Mouse (Mus musculus) CH12F3 (cell line): ENCODE data around the gene Aqp12.

ENCODE experiments used
- in situ Hi-C: fragments of 300-500 bp; cut with MboI; formaldehyde crosslinking; loops from 2 replicates; pipeline ENCODE4 v1.14.3; 2020; ENCODE audit warnings: low sequenced_read_pairs

Gene Aqp12

DNA sequence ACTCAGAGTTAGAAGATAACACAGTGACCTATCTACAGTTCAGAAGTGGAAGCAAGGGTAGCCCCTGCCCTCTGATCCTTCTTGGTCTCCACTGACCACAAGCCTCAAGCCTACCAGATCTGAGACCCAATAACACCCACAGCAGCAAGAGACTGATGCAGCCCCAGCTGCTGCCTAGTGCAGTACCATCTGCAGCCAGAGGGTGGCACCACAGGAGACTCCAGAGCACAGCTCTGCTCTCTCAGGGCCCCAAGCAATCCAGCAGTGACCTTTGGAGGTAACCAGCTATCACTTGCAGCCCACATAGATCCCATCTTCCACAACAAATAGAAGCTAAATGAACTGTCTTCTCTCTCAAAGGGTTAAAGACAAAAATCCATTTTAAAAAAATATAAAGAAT lies 8.3 kb downstream of the Aqp12 start:
- in situ Hi-C loops, result no loop called here

DNA sequence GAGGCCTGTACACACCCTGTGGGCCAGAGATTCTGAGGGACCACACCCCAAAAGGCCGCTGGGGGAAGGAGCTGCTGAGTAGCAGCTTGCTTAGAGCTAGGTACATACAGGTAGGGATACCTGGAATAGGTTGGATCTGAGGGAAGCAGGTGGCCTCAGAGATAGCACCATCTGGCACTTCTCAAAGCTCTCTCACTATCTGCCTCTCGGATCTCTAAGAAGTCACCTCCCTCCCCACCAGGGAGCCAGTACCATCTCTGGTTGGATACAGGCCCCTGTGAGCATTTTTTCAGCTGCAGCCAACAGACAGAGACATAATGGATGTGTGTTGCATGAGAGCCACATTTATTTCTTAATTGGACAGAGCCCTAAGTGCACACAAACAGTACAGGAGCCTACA lies 9.0 kb downstream of the Aqp12 start:
- in situ Hi-C loops, result no loop called here

DNA sequence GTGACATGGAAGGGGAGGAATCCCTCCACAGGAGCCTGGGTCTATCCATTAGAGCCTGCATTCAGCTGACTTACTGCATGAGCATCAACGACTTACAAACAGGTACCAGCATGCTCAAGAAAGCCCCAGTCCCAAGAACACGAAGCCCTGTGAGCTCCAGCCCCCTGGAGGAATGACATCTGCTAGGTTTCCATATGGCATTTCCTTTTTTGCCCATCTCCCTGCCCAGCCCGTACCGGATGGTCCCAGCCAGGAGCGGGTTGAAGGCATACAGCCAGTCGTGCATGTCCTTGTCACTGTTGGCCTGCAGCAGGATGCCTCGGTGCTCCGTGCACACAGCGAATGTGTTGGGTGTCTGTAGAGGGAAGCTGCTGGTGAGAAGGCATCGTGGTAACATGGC lies 12.6 kb downstream of the Aqp12 start:
- in situ Hi-C loops, result no loop called here

DNA sequence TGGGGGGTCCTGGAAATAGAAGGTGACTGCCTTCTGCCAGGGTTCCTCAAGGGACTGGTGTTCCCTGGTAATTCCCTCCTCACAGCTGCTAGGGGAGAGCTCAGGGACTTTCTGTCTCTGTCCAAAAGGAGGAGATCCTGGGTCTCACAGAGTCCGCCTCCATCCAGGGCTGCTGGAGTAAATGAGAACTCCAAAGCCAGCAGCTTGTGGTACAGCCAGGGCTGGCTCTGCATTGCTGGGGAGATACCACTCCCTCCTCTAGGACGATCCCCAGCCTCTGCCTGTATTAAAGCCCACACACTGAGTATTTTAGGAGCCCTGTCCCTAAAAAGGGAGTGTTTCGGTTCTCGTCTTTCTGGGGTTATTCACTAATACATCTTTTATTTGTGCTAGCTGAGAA lies 14.5 kb downstream of the Aqp12 start:
- in situ Hi-C loops, result no loop called here

DNA sequence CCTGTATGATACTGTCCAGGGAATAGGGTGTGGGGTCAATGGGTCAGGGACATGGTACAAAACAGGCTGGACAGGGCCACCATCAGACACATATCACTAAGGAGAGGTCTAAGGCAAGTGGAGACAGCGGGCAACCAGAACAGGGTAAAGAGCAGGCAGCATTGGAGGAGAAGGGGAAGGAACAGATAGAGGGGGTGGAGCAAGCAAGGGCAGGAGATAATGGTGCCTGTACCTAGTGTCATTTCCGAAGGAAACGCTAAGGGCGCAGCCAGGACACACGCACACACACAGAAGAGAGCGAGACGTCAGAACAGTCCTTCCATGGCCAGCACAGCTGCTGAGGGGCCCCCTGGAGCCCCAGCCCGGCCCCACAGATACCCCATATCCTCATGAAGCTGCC lies 20.5 kb downstream of the Aqp12 start:
- in situ Hi-C loops, result no loop called here

DNA sequence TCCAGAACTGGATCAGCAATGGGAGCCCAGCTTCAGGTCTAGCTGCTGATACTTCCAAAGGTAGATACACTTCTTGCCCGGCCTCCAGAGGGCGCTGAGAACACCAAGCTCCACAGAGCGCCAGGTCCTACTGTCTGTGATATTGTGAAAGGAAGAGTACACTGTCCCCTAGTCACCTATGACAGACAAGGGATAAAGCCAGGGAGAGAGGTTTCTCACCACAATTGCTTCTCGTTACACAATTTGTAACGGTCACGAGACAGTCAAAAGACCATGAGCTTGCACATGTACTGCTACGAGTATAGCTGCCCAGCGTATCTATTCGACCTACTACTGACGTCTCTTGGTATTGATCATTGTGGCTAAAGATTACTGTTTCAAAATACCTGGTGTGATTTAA lies 23.3 kb downstream of the Aqp12 start:
- in situ Hi-C loops, result no loop called here

DNA sequence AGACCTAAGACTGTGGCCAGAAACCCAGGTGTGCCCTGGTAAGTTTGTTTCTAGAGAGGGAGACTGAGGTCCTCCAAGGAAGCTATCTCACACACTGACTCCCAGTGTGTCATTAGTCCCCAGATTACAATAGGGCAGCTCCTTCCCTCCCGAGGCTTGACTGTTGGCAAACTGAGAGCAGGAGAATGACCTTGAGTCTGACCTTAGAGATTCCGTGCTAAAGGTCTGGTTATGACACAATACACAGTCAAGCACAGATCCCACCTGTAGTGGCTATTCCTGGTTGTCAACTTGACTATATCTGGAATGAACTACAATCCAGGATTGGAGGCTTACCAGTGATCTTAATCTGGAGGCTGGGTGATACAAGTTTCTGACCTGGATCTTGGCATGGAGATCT lies 23.9 kb downstream of the Aqp12 start:
- in situ Hi-C loops, result no loop called here

DNA sequence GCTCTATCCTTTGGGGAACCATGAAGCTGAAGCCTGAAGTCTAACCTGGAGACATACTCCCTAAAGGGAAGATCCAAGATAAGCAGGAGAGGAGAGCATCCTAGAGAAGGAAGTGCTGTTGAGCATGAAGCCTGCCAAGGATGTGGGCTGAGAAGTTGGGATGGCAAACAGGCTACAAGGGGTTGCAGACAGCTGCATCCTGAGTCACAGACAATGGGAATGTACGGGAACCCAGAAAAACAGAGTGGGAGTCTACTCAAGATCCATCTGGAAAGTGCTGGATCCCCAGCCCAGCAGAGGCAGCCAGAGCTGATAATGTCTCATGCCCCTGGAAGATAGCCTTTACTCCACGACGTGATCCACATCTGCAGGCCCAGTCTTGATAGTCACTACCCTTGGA lies 25.1 kb downstream of the Aqp12 start:
- in situ Hi-C loops, result no loop called here

DNA sequence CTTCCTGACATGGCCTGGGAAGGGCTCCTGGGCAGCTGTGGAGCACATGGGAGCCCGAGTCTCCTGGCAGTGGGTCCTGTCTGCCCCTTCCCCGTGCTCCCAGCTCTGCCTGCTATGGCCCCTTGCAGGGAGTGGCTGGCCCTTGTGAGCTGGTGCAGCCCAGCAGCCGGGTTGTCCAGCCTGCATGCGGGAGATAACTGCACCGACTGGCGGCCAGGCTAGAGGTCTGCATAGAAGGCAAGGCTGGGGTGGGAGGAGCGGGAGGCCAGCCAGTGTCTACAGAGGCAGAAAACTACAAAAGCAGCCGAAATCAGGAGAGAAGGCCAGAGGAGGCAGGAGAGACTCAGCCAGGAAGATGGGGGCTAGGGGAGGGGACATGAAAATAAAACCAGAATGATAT lies 27.9 kb downstream of the Aqp12 start:
- in situ Hi-C loops, result no loop called here

DNA sequence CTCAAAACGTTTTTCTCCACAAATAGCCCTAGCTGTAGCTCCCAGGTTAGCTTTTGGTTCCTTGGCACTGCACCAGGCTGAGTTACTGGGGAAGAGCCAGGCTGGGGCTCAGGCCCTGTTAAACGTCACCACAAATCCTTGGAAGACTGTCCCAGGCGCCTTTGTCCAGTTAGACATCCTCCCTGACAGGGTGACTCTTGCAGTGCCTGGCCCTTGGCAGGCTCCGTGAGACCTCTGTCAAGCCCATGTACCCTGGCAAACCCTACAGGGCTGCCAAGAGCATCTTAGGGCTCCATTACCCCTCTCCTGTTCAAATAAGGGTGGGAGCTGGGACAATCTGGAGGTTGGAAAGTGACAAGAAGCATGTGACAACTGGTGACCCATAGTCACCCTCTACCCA lies 29.8 kb downstream of the Aqp12 start:
- in situ Hi-C loops, result no loop called here

DNA sequence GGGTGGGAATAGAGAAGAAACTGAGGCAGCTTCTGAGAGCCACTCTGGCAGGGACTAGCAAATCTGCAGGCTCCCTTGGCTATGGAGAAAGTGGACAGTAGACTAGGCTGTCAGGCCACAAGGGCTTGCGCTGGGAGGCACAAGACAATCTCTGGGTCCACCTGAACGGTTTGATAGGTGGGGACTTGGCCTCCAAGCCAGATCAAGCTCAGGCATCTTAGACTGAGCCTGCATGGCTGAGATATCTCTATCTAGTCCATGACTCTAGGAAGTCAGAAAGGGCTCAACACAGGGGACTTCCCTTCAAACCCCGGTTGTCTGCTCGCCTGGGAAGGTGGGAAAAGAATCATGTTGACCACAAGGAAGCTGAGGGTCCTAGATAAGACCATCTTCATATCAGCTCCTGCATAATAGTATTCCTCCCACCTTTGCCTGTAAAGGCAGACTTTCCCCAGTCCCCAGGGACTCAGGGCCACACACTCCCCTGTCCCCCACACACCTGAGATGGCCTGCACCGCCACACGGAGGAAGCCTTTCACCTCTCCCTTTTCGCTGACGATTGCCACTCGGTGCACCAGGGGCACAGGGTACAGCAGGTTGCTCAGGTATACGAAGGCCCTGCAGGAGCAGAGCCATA lies 40.1 kb downstream of the Aqp12 start:
- in situ Hi-C loops, result no loop called here

DNA sequence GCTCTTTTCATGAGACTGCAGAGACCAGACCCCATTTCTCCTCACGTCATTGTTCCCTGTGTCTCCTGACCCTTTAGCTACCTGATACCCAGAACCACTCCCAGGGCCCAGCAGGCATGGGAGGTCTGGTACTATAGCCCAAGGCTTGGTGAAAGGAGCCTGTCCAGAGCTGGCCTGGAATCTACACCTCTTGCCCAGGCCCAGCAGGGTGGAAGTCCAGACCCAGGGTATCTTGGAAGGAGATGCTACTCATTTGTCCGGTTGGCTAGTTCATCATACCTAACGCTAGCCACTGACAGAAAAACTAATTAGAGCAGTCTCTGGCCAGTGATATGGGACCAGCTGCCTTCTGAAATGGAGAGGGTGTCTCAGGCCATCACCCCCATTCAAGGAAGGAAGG lies 43.9 kb downstream of the Aqp12 start:
- in situ Hi-C loops, result no loop called here

DNA sequence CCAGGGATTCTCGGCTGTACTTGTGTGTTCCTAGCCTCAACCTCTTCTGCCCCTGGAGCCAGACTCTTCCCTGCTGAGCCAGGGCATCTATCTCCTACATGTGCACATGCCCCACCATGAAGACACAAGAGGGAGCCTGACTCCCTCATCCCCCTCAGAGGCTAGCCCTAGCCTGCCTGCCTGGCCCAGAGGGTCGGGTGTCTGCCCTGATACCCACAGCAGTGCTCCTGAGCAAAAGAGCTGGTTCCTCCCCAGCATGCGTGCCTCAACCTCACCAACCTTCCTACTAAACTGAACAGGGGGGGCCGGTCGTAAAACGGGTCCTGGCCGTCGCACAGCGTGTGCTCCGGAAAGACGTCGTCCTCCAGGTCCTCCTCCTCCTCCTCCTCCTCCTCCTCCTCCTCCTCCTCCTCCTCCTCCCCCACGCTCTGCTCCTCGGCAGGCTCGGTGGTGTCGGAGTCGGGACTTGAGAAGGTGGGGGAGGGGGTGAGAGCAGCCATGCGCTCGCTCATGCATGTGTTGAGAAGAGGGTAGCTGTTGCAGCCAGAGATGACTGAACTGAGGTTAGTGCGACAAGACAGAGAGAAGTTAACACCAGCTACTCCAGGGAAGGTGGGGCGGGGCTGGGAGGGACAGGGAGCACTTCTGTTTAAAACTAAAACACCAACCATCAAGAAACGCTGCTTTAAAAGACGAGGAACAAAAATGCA lies 45.1 kb downstream of the Aqp12 start:
- in situ Hi-C loops, result no loop called here
